28 mouse cellular contexts compared by ENCODE assay signal in genomic region chr19:60956198-60956750, GRCm38 (mm10).
DNase-seq lines count a peak whose midpoint lies in the region; ATAC-seq lines count a peak whose summit lies in the region.
"Had no signal": no experiment of that assay in that cellular context is flagged by ENCODE, and none has a peak within 500 bp of the region (broad histone marks: within the 10 kb centered on the region; RNA-seq: fewer than 3 reads in every experiment).

No protein-coding gene starts in this region.

- H3K9ac ChIP-seq in lung, embryonic 16.5 days (ENCODE audit: low read length) = no peak overlapping the region
- H3K9ac ChIP-seq: embryonic facial prominence, embryonic 12.5 days; heart, embryonic 13.5 days; hindbrain, embryonic 15.5 days; limb, embryonic 12.5 days; liver, embryonic 15.5 days; midbrain, embryonic 15.5 days had no signal

- no peaks in the 10 kb centered on the region for H3K36me3 ChIP-seq in lung, embryonic 16.5 days (ENCODE audit: control insufficient read depth, insufficient read depth, low read length)
- H3K36me3 ChIP-seq: embryonic facial prominence, embryonic 12.5 days; heart, embryonic 13.5 days; hindbrain, embryonic 10.5 days; hindbrain, embryonic 15.5 days; limb, embryonic 12.5 days; liver, embryonic 15.5 days; midbrain, embryonic 10.5 days; midbrain, embryonic 15.5 days had no signal

- peaks cover 7% of the 10 kb centered on the region for H3K4me1 ChIP-seq in lung, embryonic 16.5 days (replicated peaks; ENCODE audit: control insufficient read depth, insufficient read depth, low read length)
- H3K4me1 ChIP-seq: hindbrain, embryonic 10.5 days; hindbrain, embryonic 15.5 days; limb, embryonic 12.5 days; liver, embryonic 15.5 days; midbrain, embryonic 10.5 days; midbrain, embryonic 15.5 days had no signal

- H3K27ac ChIP-seq in lung, embryonic 16.5 days (ENCODE audit: low read length) = no peak overlapping the region
- H3K27ac ChIP-seq: embryonic facial prominence, embryonic 12.5 days; heart, embryonic 13.5 days; hindbrain, embryonic 10.5 days; hindbrain, embryonic 15.5 days; limb, embryonic 12.5 days; liver, embryonic 15.5 days; macrophage; midbrain, embryonic 10.5 days; midbrain, embryonic 15.5 days had no signal

- no peaks in the 10 kb centered on the region for H3K27me3 ChIP-seq in lung, embryonic 16.5 days (ENCODE audit: control insufficient read depth, insufficient read depth, low read depth, low read length)
- H3K27me3 ChIP-seq: embryonic facial prominence, embryonic 12.5 days; heart, embryonic 13.5 days; hindbrain, embryonic 15.5 days; limb, embryonic 12.5 days; liver, embryonic 15.5 days; midbrain, embryonic 15.5 days had no signal

- H3K9me3 ChIP-seq in lung, embryonic 16.5 days (ENCODE audit: control insufficient read depth, low read length) = no peaks in the 10 kb centered on the region
- H3K9me3 ChIP-seq: embryonic facial prominence, embryonic 12.5 days; hindbrain, embryonic 10.5 days; hindbrain, embryonic 15.5 days; limb, embryonic 12.5 days; liver, embryonic 15.5 days; midbrain, embryonic 10.5 days; midbrain, embryonic 15.5 days had no signal

- peak; percentile 46 for ATAC-seq in lung, embryonic 16.5 days (ENCODE audit: low read depth)
- ATAC-seq: CD4-positive, CD25-positive, alpha-beta regulatory T cell, adult 4 months; forebrain, embryonic 14.5 days; inflammation-experienced regulatory T-cells, adult 6 months; midbrain, embryonic 15.5 days had no signal

- H3K4me2 ChIP-seq in lung, embryonic 16.5 days (ENCODE audit: low read depth, low read length) = no peak overlapping the region
- H3K4me2 ChIP-seq: embryonic facial prominence, embryonic 12.5 days; heart, embryonic 13.5 days; hindbrain, embryonic 15.5 days; limb, embryonic 12.5 days; liver, embryonic 15.5 days; midbrain, embryonic 15.5 days had no signal

- H3K4me3 ChIP-seq in lung, embryonic 16.5 days (ENCODE audit: low read length) = no peak overlapping the region
- H3K4me3 ChIP-seq: embryonic facial prominence, embryonic 12.5 days; heart, embryonic 13.5 days; hindbrain, embryonic 10.5 days; hindbrain, embryonic 15.5 days; limb, embryonic 12.5 days; liver, embryonic 15.5 days; midbrain, embryonic 10.5 days; midbrain, embryonic 15.5 days had no signal

- peak; percentile 49 for DNase-seq in adrenal gland, adult 8-10 months
- DNase-seq in adrenal gland, postnatal 25 days = no peak
- peak; percentile 33 to 49 for DNase-seq in lung, adult 18-20 months
- no peak for DNase-seq in lung, postnatal 25 days (ENCODE audit: low spot score)
- no peak for DNase-seq in natural killer cell, adult 2 months (ENCODE audit: low spot score in 2 of 2)
- no peak for DNase-seq in spleen, postnatal 36 days (ENCODE audit: low spot score in 2 of 2)
- DNase-seq: cerebellum, adult 9-10 months; embryo, embryonic 11 days; gastrocnemius, postnatal 14 days; heart, adult 18-20 months; heart, postnatal 10 days; kidney, adult 11 months; kidney, postnatal 14 days; thymus, adult 2 months; thymus, postnatal 36 days had no signal

Comparison
In these comparisons a context has a peak if more than half of its experiments do, and no peak if none do; other contexts are left out.
1. DNase-seq: peak in adrenal gland, adult 8-10 months (single experiment) and lung, adult 18-20 months (2 of 2); none in adrenal gland, postnatal 25 days (single experiment), lung, postnatal 25 days (single experiment), natural killer cell, adult 2 months (0 of 2) and spleen, postnatal 36 days (0 of 2).